8 mouse cellular contexts compared by ENCODE assay signal in genomic region chr4:132514555-132515135, GRCm38 (mm10). TPM values are rescaled to one million over a fixed set of nuclear protein-coding genes. Genes with fewer than 3 reads are reported as not detected.
A peak's percentile ranks its signal among the peaks of the same experiment; 100 is the strongest.
DNase-seq lines count a peak whose midpoint lies in the region; ATAC-seq and TF ChIP-seq lines count a peak whose summit lies in the region.

No protein-coding gene starts in this region.

- H3K4me2 ChIP-seq in embryonic facial prominence, embryonic 12.5 days (replicated peaks), result peak overlapping the region; percentile 58

- 0 out of 2 replicates have a peak, but pooled peaks cover 4% of the 10 kb centered on the region for H3K4me1 ChIP-seq in embryonic facial prominence, embryonic 12.5 days
- H3K4me1 ChIP-seq in heart, adult 2 months (ENCODE audit: control insufficient read depth, insufficient read depth, low read length), result peaks cover 3% of the 10 kb centered on the region
- peaks cover 14% of the 10 kb centered on the region for H3K4me1 ChIP-seq in kidney, adult 2 months (ENCODE audit: control insufficient read depth, insufficient read depth, low read length)

- H3K36me3 ChIP-seq in embryonic facial prominence, embryonic 12.5 days, result no peaks in the 10 kb centered on the region
- no peaks in the 10 kb centered on the region for H3K36me3 ChIP-seq in heart, adult 2 months (ENCODE audit: control insufficient read depth, insufficient read depth, low read length)
- H3K36me3 ChIP-seq in kidney, adult 2 months (ENCODE audit: control insufficient read depth, insufficient read depth, low read length), result no peaks in the 10 kb centered on the region

- H3K79me2 ChIP-seq in heart, adult 2 months (replicated peaks; ENCODE audit: control insufficient read depth, insufficient read depth, low read length), result no peaks in the 10 kb centered on the region

- peak overlapping the region; percentile 47 for H3K9ac ChIP-seq in embryonic facial prominence, embryonic 12.5 days
- peak overlapping the region; percentile 73 for H3K9ac ChIP-seq in heart, adult 2 months (ENCODE audit: low read depth, low read length)

- no peaks in the 10 kb centered on the region for H3K27me3 ChIP-seq in embryonic facial prominence, embryonic 12.5 days
- H3K27me3 ChIP-seq in heart, adult 2 months (ENCODE audit: control insufficient read depth, insufficient read depth, low read length), result no peaks in the 10 kb centered on the region
- no peaks in the 10 kb centered on the region for H3K27me3 ChIP-seq in kidney, adult 2 months (replicated peaks; ENCODE audit: control insufficient read depth, insufficient read depth, low read length)

- peak; percentile 99 for TF ChIP-seq CTCF in heart, adult 2 months (IDR thresholded peaks at IDR 0.05)
- peak; percentile 84 for TF ChIP-seq CTCF in kidney, adult 2 months (conservative IDR thresholded peaks at IDR 0.05; ENCODE audit: insufficient read depth, insufficient read length, low read depth, low read length)

- H3K9me3 ChIP-seq in embryonic facial prominence, embryonic 12.5 days, result no peaks in the 10 kb centered on the region

- H3K27ac ChIP-seq in embryonic facial prominence, embryonic 12.5 days, result peak overlapping the region; percentile 30
- peak overlapping the region; percentile 91 for H3K27ac ChIP-seq in heart, adult 2 months
- H3K27ac ChIP-seq in kidney, adult 2 months (ENCODE audit: insufficient read depth, low read depth, low read length), result peak overlapping the region; percentile 94

- 0 out of 2 replicates have a peak, but pooled peaks have one; percentile 65 for TF ChIP-seq EP300 in heart, adult 2 months (IDR thresholded peaks at IDR 0.05; ENCODE audit: insufficient read depth, low read depth, low read length)

- peak overlapping the region; percentile 33 for H3K4me3 ChIP-seq in embryonic facial prominence, embryonic 12.5 days
- peak overlapping the region; percentile 76 for H3K4me3 ChIP-seq in heart, adult 2 months
- peak overlapping the region; percentile 53 for H3K4me3 ChIP-seq in kidney, adult 2 months (ENCODE audit: insufficient read depth, low read depth, low read length)

- no peak for ATAC-seq in embryonic facial prominence, embryonic 12.5 days (ENCODE audit: insufficient number of reproducible peaks, insufficient read depth, low FRiP score, low TSS enrichment)
- peak; percentile 45; the same call in 1 of the 2 replicates for ATAC-seq in monocyte, adult 5-6 weeks (replicated peaks; ENCODE audit: insufficient number of reproducible peaks, low FRiP score, low TSS enrichment, poor library complexity, severe bottlenecking)

- intact Hi-C loops in heart, adult 2 months (cut with DNase I), result loop anchor here (1.0 to 10.0 kb wide), 6 partner anchors 18 to 300 kb away; partner anchors contain the start of genes Atpif1, Phactr4, Rcc1 and Ythdf2

- no peak; the same call in 1 of the 2 replicates for TF ChIP-seq POLR2A in heart, adult 2 months (IDR thresholded peaks at IDR 0.05; ENCODE audit: insufficient read depth, low read depth, low read length)
- TF ChIP-seq POLR2A in kidney, adult 2 months (IDR thresholded peaks at IDR 0.05; ENCODE audit: low read depth, low read length), result no peak

- peak; percentile 60 for DNase-seq in 3134 (ENCODE audit: extremely low read depth, insufficient read length, low spot score)
- DNase-seq in adrenal gland, postnatal 36 days, result peak; percentile 89 to 92
- peak; percentile 87 to 90 for DNase-seq in heart, adult 2 months
- peak; percentile 93 for DNase-seq in kidney, adult 2 months
- DNase-seq in liver, result peak; percentile 93
- DNase-seq in spleen, postnatal 36 days (ENCODE audit: low spot score in 2 of 2), result peak; percentile 75 to 84

- WGBS in embryonic facial prominence, embryonic 12.5 days, result 1% methylated on average over 21 of the region's 21 CpGs
- WGBS in heart, adult 2 months, result 1% methylated on average over 21 of the region's 21 CpGs
- 2% methylated on average over 21 of the region's 21 CpGs for WGBS in kidney, adult 2 months

RNA-seq across cellular contexts. Expression of gene Sesn2, which starts 4.3 kb away (rescaled TPM):
- total RNA-seq in adrenal gland, postnatal 36 days (2021), result 10 to 100 TPM; 12.9 to 24.8 TPM
- polyA plus RNA-seq in embryonic facial prominence, embryonic 12.5 days (2016; fragmentation: Nextera tagmentation; extraction: Ambion mirVana), result 10.4 and 11.4 TPM in 2 replicates
- total RNA-seq in heart, adult 2 months (2021), result 1 to 10 TPM; 2.5 to 3.3 TPM
- polyA plus RNA-seq in heart, adult 2 months (2012; rRNA removed), result 3.4 and 4.3 TPM in 2 replicates
- 26.7 and 29.4 TPM in 2 replicates for polyA plus RNA-seq in kidney, adult 2 months (2012; rRNA removed)
- 4.9 to 6.0 TPM (median 5.2 TPM) in 3 replicates for total RNA-seq in monocyte, adult 5-6 weeks (2017)

RNA-seq across cellular contexts. Expression of gene Atpif1, which starts 18.8 kb away (rescaled TPM):
- total RNA-seq in adrenal gland, postnatal 36 days (2021), result 100 to 1,000 TPM; 352 to 374 TPM
- polyA plus RNA-seq in embryonic facial prominence, embryonic 12.5 days (2016; fragmentation: Nextera tagmentation; extraction: Ambion mirVana), result 1,152 and 1,208 TPM in 2 replicates
- total RNA-seq in heart, adult 2 months (2021), result 100 to 1,000 TPM; 287 to 299 TPM
- 146 and 164 TPM in 2 replicates for polyA plus RNA-seq in heart, adult 2 months (2012; rRNA removed)
- 346 and 485 TPM in 2 replicates for polyA plus RNA-seq in kidney, adult 2 months (2012; rRNA removed)
- total RNA-seq in monocyte, adult 5-6 weeks (2017), result 103 to 180 TPM (median 116 TPM) in 3 replicates

RNA-seq across cellular contexts. Expression of gene Dnajc8, which starts 20.7 kb away (rescaled TPM):
- 10 to 100 TPM; 88.0 to 95.5 TPM for total RNA-seq in adrenal gland, postnatal 36 days (2021)
- 169 and 182 TPM in 2 replicates for polyA plus RNA-seq in embryonic facial prominence, embryonic 12.5 days (2016; fragmentation: Nextera tagmentation; extraction: Ambion mirVana)
- total RNA-seq in heart, adult 2 months (2021), result 10 to 100 TPM; 53.3 to 58.8 TPM
- polyA plus RNA-seq in heart, adult 2 months (2012; rRNA removed), result 29.1 and 40.0 TPM in 2 replicates
- 22.2 and 32.2 TPM in 2 replicates for polyA plus RNA-seq in kidney, adult 2 months (2012; rRNA removed)
- 510 to 713 TPM (median 673 TPM) in 3 replicates for total RNA-seq in monocyte, adult 5-6 weeks (2017)

RNA-seq across cellular contexts. Expression of gene Ptafr, which starts 49.2 kb away (rescaled TPM):
- total RNA-seq in adrenal gland, postnatal 36 days (2021), result 1 to 10 TPM; 1.6 to 2.1 TPM
- polyA plus RNA-seq in embryonic facial prominence, embryonic 12.5 days (2016; fragmentation: Nextera tagmentation; extraction: Ambion mirVana), result 0.59 and 0.64 TPM in 2 replicates
- total RNA-seq in heart, adult 2 months (2021), result 1 to 10 TPM; 1.7 to 1.8 TPM
- polyA plus RNA-seq in heart, adult 2 months (2012; rRNA removed), result 3.1 and 4.4 TPM in 2 replicates
- polyA plus RNA-seq in kidney, adult 2 months (2012; rRNA removed), result 1.4 and 2.2 TPM in 2 replicates
- total RNA-seq in monocyte, adult 5-6 weeks (2017), result 3.6 to 28.2 TPM (median 24.8 TPM) in 3 replicates

RNA-seq across cellular contexts. Expression of gene Med18, which starts 50.9 kb away (rescaled TPM):
- 1 to 10 TPM; 7.9 to 8.6 TPM for total RNA-seq in adrenal gland, postnatal 36 days (2021)
- 29.1 and 32.1 TPM in 2 replicates for polyA plus RNA-seq in embryonic facial prominence, embryonic 12.5 days (2016; fragmentation: Nextera tagmentation; extraction: Ambion mirVana)
- 1 to 10 TPM; 3.5 to 4.5 TPM for total RNA-seq in heart, adult 2 months (2021)
- polyA plus RNA-seq in heart, adult 2 months (2012; rRNA removed), result 2.1 and 2.2 TPM in 2 replicates
- 2.4 and 2.9 TPM in 2 replicates for polyA plus RNA-seq in kidney, adult 2 months (2012; rRNA removed)
- total RNA-seq in monocyte, adult 5-6 weeks (2017), result 1.3 to 9.4 TPM (median 8.8 TPM) in 3 replicates

Comparison
In these comparisons a context has a peak if more than half of its experiments do, and no peak if none do; other contexts are left out.
1. H3K27ac ChIP-seq: peak in every context shown above with its lines; median percentile 94 in kidney, adult 2 months; 91 in heart, adult 2 months; 30 in embryonic facial prominence, embryonic 12.5 days.